Mouse (Mus musculus): ENCODE results near the gene Creld2. TPM values are rescaled to one million over a fixed set of nuclear protein-coding genes. Genes with fewer than 3 reads are reported as not detected.
A peak's percentile ranks its signal among the peaks of the same experiment; 100 is the strongest.

The Creld2 gene
- total and polyA plus RNA-seq, 3 experiments, result 13.6 to 24.7 (median 23.6) TPM

- H3K9ac ChIP-seq (ENCODE audit: low read depth, low read length), result no peak overlapping the region
- no peak for TF ChIP-seq EP300 (IDR thresholded peaks at IDR 0.05; ENCODE audit: insufficient read depth, low read depth, low read length)
- TF ChIP-seq POLR2A (IDR thresholded peaks at IDR 0.05; ENCODE audit: insufficient read depth, low read depth, low read length), result no peak
- no peak for TF ChIP-seq CTCF (IDR thresholded peaks at IDR 0.05)
- no peak overlapping the region for H3K27ac ChIP-seq
- H3K27me3 ChIP-seq (ENCODE audit: control insufficient read depth, insufficient read depth, low read length), result no peaks in the 10 kb centered on the region
- no peak overlapping the region for H3K4me3 ChIP-seq
- intact Hi-C loops (cut with DNase I), result loop anchor here (10.0 kb wide), 1 partner anchor 247 kb away; the partner anchor contains the start of gene Trabd
- no peak for DNase-seq
- peaks cover 14% of the 10 kb centered on the region for H3K4me1 ChIP-seq (ENCODE audit: control insufficient read depth, insufficient read depth, low read length)
- no peaks in the 10 kb centered on the region for H3K79me2 ChIP-seq (replicated peaks; ENCODE audit: control insufficient read depth, insufficient read depth, low read length)
- H3K36me3 ChIP-seq (ENCODE audit: control insufficient read depth, insufficient read depth, low read length), result no peaks in the 10 kb centered on the region
- 88% methylated on average over 6 of the region's 6 CpGs for WGBS
Measured at GRCm38 (mm10) chr15:88827466-88827865, 8.0 kb downstream of the Creld2 start.

- Histone ChIP-seq H3K27ac (peak overlapping the region; percentile 54), H3K4me1 (ENCODE audit: control insufficient read depth, insufficient read depth, low read length) (peaks cover 14% of the 10 kb centered on the region), H3K4me3 (no peak overlapping the region), H3K9ac (ENCODE audit: low read depth, low read length) (no peak overlapping the region), H3K27me3 (ENCODE audit: control insufficient read depth, insufficient read depth, low read length) (no peaks in the 10 kb centered on the region), H3K36me3 (ENCODE audit: control insufficient read depth, insufficient read depth, low read length) (no peaks in the 10 kb centered on the region), H3K79me2 (replicated peaks; ENCODE audit: control insufficient read depth, insufficient read depth, low read length) (no peaks in the 10 kb centered on the region)
- TF ChIP-seq EP300 (IDR thresholded peaks at IDR 0.05; ENCODE audit: insufficient read depth, low read depth, low read length), result peak; percentile 96
- peak; percentile 66 for TF ChIP-seq CTCF (IDR thresholded peaks at IDR 0.05)
- TF ChIP-seq POLR2A (IDR thresholded peaks at IDR 0.05; ENCODE audit: insufficient read depth, low read depth, low read length), result no peak
- WGBS, result 19% methylated on average over 9 of the region's 9 CpGs
- DNase-seq, result peak; percentile 81 to 83
- intact Hi-C loops (cut with DNase I), result loop anchor here (1.0 to 10.0 kb wide), 3 partner anchors 48 to 247 kb away; partner anchors contain the start of gene Trabd
Measured at GRCm38 (mm10) chr15:88827991-88828799, 8.7 kb downstream of the Creld2 start.

- no peak overlapping the region for H3K4me3 ChIP-seq
- no peaks in the 10 kb centered on the region for H3K79me2 ChIP-seq (replicated peaks; ENCODE audit: control insufficient read depth, insufficient read depth, low read length)
- peak overlapping the region; percentile 54 for H3K27ac ChIP-seq
- H3K4me1 ChIP-seq (ENCODE audit: control insufficient read depth, insufficient read depth, low read length), result peaks cover 14% of the 10 kb centered on the region
- no peaks in the 10 kb centered on the region for H3K27me3 ChIP-seq (ENCODE audit: control insufficient read depth, insufficient read depth, low read length)
- 44% methylated on average over 17 of the region's 17 CpGs for WGBS
- H3K36me3 ChIP-seq (ENCODE audit: control insufficient read depth, insufficient read depth, low read length), result no peaks in the 10 kb centered on the region
- 0 out of 2 replicates have a peak overlapping the region, but pooled peaks have one; percentile 1 for H3K9ac ChIP-seq (ENCODE audit: low read depth, low read length)
- intact Hi-C loops (cut with DNase I), result loop anchor here (1.0 to 10.0 kb wide), 3 partner anchors 47 to 246 kb away; partner anchors contain the start of gene Trabd
- TF ChIP-seq CTCF (IDR thresholded peaks at IDR 0.05) (peak; percentile 56), POLR2A (IDR thresholded peaks at IDR 0.05; ENCODE audit: insufficient read depth, low read depth, low read length) (no peak), EP300 (IDR thresholded peaks at IDR 0.05; ENCODE audit: insufficient read depth, low read depth, low read length) (peak; percentile 98)
- DNase-seq, result peak; percentile 89 to 94
Measured at GRCm38 (mm10) chr15:88828800-88829705, 9.6 kb downstream of the Creld2 start.

GRCm38 (mm10) chr15:88829791-88830440, 10.5 kb downstream of the Creld2 start:
- DNase-seq, result peak in 1 of 2 experiments; percentile 34
- Histone ChIP-seq H3K4me1 (ENCODE audit: control insufficient read depth, insufficient read depth, low read length) (peaks cover 14% of the 10 kb centered on the region), H3K27ac (no peak overlapping the region), H3K4me3 (no peak overlapping the region), H3K79me2 (replicated peaks; ENCODE audit: control insufficient read depth, insufficient read depth, low read length) (no peaks in the 10 kb centered on the region), H3K36me3 (ENCODE audit: control insufficient read depth, insufficient read depth, low read length) (no peaks in the 10 kb centered on the region), H3K9ac (ENCODE audit: low read depth, low read length) (peak overlapping the region; percentile 7; the same call in 1 of the 2 replicates), H3K27me3 (ENCODE audit: control insufficient read depth, insufficient read depth, low read length) (no peaks in the 10 kb centered on the region)
- intact Hi-C loops (cut with DNase I), result loop anchor here (10.0 kb wide), 1 partner anchor 245 kb away; the partner anchor contains the start of gene Trabd
- WGBS, result 63% methylated on average over 6 of the region's 6 CpGs
- 0 out of 2 replicates have a peak, but pooled peaks have one; percentile 16 for TF ChIP-seq CTCF (IDR thresholded peaks at IDR 0.05)
- TF ChIP-seq POLR2A (IDR thresholded peaks at IDR 0.05; ENCODE audit: insufficient read depth, low read depth, low read length), result no peak
- no peak for TF ChIP-seq EP300 (IDR thresholded peaks at IDR 0.05; ENCODE audit: insufficient read depth, low read depth, low read length)

- Histone ChIP-seq H3K27ac (peak overlapping the region; percentile 58), H3K36me3 (ENCODE audit: control insufficient read depth, insufficient read depth, low read length) (no peaks in the 10 kb centered on the region), H3K79me2 (replicated peaks; ENCODE audit: control insufficient read depth, insufficient read depth, low read length) (no peaks in the 10 kb centered on the region), H3K27me3 (ENCODE audit: control insufficient read depth, insufficient read depth, low read length) (no peaks in the 10 kb centered on the region), H3K9ac (ENCODE audit: low read depth, low read length) (no peak overlapping the region), H3K4me1 (ENCODE audit: control insufficient read depth, insufficient read depth, low read length) (peaks cover 14% of the 10 kb centered on the region), H3K4me3 (no peak overlapping the region)
- DNase-seq, result no peak
- WGBS, result 86% methylated on average over 5 of the region's 5 CpGs
- TF ChIP-seq CTCF (IDR thresholded peaks at IDR 0.05) (no peak), POLR2A (IDR thresholded peaks at IDR 0.05; ENCODE audit: insufficient read depth, low read depth, low read length) (no peak), EP300 (IDR thresholded peaks at IDR 0.05; ENCODE audit: insufficient read depth, low read depth, low read length) (no peak)
- intact Hi-C loops (cut with DNase I), result no loop called here
Measured at GRCm38 (mm10) chr15:88830696-88831095, 11.2 kb downstream of the Creld2 start.
